Mouse (Mus musculus) hindbrain, embryonic 14.5 days (tissue): Measurements from ENCODE around the gene Dhdh. TPM values are rescaled to one million over a fixed set of nuclear protein-coding genes. Genes with fewer than 3 reads are reported as not detected.
"Not testable (repeated sequence)": the region's sequence is repeated elsewhere in the genome, so short reads cannot be mapped to it uniquely, and the experiment has no call there.

Experiments
- ATAC-seq: fragments of 200-750 bp; cut with Nextera tagmentation; 2 replicates; pipeline ENCODE4 v1.8.0; 2017; ENCODE audit warnings: moderate number of reproducible peaks, mild to moderate bottlenecking, moderate TSS enrichment, moderate library complexity; ENCODE audit not compliant: low FRiP score
- DNase-seq: peaks from one replicate; pipeline ENCODE4 v3.0.0-alpha.2; 2015; ENCODE audit warnings: low spot score
- H3K27ac ChIP-seq: fragments of 300-500 bp; sonication (generic); 2 replicates; pipeline ENCODE4 v1.5.1; 2014; ENCODE audit warnings: mild to moderate bottlenecking, moderate library complexity
- H3K27me3 ChIP-seq: fragments of 300-500 bp; sonication (generic); 2 replicates; pipeline ENCODE4 v1.6.1; 2014; ENCODE audit warnings: mild to moderate bottlenecking, low read length, mixed read lengths; ENCODE audit not compliant: control insufficient read depth, insufficient read depth
- H3K36me3 ChIP-seq: fragments of 300-500 bp; sonication (generic); replicated peaks from 2 replicates; pipeline ENCODE4 v1.6.1; 2014; ENCODE audit not compliant: control insufficient read depth, insufficient read depth
- H3K4me1 ChIP-seq: fragments of 300-500 bp; sonication (generic); replicated peaks from 2 replicates; pipeline ENCODE4 v1.6.1; 2014; ENCODE audit warnings: antibody characterized with exemption, low read length, mixed read lengths; ENCODE audit not compliant: control insufficient read depth, insufficient read depth
- H3K4me2 ChIP-seq: fragments of 300-500 bp; sonication (generic); replicated peaks from 2 replicates; pipeline ENCODE4 v1.6.1; 2014; ENCODE audit warnings: mild to moderate bottlenecking, moderate library complexity
- H3K4me3 ChIP-seq: fragments of 300-500 bp; sonication (generic); replicated peaks from 2 replicates; pipeline ENCODE4 v1.5.1; 2014; ENCODE audit warnings: mild to moderate bottlenecking, low read length
- H3K9ac ChIP-seq: fragments of 300-500 bp; sonication (generic); 2 replicates; pipeline ENCODE4 v1.6.1; 2014
- H3K9me3 ChIP-seq: fragments of 300-500 bp; sonication (generic); 2 replicates; pipeline ENCODE4 v1.6.1; 2016; ENCODE audit warnings: low read length; ENCODE audit not compliant: control insufficient read depth
- WGBS: fragments of 180-500 bp; shearing (Covaris S2); extraction: QIAGEN DNeasy Blood & Tissue Kit; methylation state at CpG from one replicate; pipeline ENCODE4 v1.1.7; 2014; 5-methylcytosine and 5-hydroxymethylcytosine counted together
- polyA plus RNA-seq: library from polyadenylated mRNA; unstranded; fragments of >200 nt; fragmentation: Nextera tagmentation; extraction: Ambion mirVana; gene quantifications from 2 replicates; pipeline ENCODE4 v1.2.1, GENCODE M21; 2014

Gene Dhdh
- polyA plus RNA-seq, 1 experiment from 2014 or later: 3.6 TPM

DNA sequence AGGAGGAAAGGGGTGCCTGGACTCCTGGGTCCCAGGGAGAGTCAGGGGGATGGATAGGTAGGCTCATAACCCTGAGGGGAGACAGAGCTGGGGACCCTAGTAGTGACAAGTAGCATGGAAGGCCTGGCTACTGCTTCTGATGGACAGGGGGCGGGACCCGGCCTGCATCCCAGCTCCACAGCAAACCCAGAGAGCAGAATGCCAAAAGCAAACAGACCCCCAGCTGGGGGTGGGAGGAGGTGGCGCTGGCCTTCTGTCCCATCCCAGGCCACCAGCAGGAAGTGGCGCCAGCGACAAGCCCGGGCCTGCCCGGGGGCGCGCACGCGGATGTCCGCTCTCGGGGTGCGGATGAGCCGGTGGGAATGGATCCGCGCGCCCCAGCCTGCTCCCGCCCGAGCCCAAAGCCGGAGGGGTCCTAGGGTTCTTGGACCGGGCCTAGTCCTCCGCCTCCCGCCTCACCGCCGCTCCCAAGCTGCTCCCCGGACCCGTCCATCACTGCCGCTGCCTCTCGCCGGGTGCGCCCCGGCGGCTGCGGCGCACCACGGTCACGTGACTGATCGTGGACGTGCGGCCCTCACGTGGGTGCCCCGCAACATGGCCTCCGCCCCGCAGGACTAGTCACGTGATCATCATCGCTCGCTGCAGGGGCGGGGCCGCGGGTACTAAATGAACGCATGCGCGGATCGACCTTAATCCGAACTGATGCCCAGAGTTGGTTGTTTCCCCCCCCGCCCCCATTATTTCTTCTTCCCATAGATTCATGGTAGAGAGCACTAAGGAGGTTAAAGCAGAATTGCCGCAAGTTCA is 22.1 kb downstream of the Dhdh start, which contains the start of gene Bax:
Gene Bax (minus strand): TSS at position 616 of the 807 bp plus-strand sequence.
- Histone ChIP-seq H3K36me3 (peaks cover 42% of the 10 kb centered on the region), H3K9me3 (no peaks in the 10 kb centered on the region), H3K27ac (peak within 1 kb of the TSS; percentile 72; the same call in 1 of the 2 replicates), H3K27me3 (no peaks in the 10 kb centered on the region), H3K9ac (peak within 1 kb of the TSS; percentile 88), H3K4me2 (peak within 1 kb of the TSS; percentile 95), H3K4me3 (peak within 1 kb of the TSS; percentile 86), H3K4me1 (peaks cover 15% of the 10 kb centered on the region)
- under 1% methylated on average over 56 of the region's 58 CpGs for WGBS
- DNase-seq (peak; percentile 98), ATAC-seq (peak; percentile 80)

DNA sequence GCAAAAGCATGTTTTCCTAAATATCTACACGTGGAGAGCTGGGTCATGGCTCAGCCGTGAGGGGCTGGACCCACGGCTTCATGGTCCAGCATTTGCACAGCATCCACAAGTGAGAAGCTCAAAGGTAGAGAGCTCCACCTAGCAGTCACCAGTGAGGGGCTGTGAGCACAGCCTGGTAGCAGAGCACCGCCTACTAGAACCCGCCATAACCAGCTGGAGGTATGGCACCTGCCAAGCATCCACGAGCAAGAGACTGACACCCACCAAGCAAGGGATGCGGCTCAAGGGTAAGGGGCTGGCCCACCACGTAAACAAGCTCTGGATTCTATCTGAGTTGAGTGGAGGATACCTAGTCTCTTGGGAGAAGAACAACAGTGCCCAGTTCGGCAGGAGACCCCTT is 23.1 kb downstream of the Dhdh start:
- H3K9ac ChIP-seq: peak overlapping the region; percentile 88
- H3K27ac ChIP-seq: no peak overlapping the region
- H3K27me3 ChIP-seq: no peaks in the 10 kb centered on the region
- peak overlapping the region; percentile 86 for H3K4me3 ChIP-seq
- H3K4me1 ChIP-seq: peaks cover 22% of the 10 kb centered on the region
- WGBS: 81% methylated on average over 9 of the region's 9 CpGs
- peaks cover 43% of the 10 kb centered on the region for H3K36me3 ChIP-seq
- no peaks in the 10 kb centered on the region for H3K9me3 ChIP-seq
- DNase-seq: no peak
- no peak for ATAC-seq
- peak overlapping the region; percentile 95 for H3K4me2 ChIP-seq

DNA sequence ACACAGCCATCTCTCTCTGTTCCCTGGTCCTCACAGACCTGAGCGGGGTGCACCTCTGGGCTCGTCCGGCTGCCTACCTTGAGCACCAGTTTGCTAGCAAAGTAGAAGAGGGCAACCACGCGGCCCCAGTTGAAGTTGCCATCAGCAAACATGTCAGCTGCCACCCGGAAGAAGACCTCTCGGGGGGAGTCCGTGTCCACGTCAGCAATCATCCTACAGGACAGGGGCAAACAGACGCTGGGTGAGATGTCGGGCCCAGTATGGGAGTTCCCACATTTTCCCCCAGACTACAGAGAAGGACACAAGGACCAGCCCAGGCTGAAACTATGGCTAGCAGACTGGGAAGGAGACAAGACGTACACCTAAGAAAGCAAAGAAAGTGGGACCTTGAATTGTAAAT is 23.5 kb downstream of the Dhdh start:
- Histone ChIP-seq H3K4me1 (peaks cover 27% of the 10 kb centered on the region), H3K36me3 (peaks cover 43% of the 10 kb centered on the region), H3K9ac (peak overlapping the region; percentile 88; the same call in 1 of the 2 replicates), H3K27ac (no peak overlapping the region), H3K9me3 (no peaks in the 10 kb centered on the region), H3K27me3 (no peaks in the 10 kb centered on the region), H3K4me3 (peak overlapping the region; percentile 86; the same call in 1 of the 2 replicates), H3K4me2 (peak overlapping the region; percentile 95)
- DNase-seq: no peak
- no peak for ATAC-seq
- 96% methylated on average over 12 of the region's 12 CpGs for WGBS

DNA sequence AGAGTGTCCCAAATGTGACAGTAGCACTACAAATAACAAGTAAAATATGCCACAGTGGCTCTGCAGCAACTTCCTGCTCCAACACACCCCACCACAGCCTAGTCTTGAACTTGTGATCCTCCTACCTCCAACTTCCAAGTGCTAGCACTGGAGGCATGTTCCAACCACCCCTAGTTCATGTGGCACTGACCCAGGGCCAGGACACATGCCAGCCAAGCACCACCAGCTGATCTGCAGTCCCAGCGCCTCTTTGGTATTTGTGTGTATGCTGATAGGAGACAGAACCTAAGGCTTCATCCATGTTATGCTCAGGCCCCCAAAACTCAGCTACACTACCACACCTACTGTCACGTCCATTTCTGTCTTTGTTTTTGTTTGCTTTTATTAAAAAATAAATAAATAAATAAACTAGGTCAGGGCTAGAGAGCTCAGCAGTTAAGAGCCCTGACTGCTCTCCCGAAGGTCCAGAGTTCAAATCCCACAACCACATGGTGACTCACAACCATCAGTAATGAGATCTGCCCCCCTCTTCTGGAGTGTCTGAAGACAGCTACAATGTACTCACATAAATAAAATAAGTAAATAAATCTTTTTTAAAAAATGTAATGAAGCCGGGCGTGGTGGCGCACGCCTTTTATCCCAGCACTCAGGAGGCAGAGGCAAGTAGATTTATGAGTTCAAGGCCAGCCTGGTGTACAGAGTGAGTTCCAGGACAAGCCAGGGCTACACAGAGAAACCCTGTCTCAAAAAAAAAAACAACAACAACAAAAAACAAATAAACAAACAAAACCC is 24.4 kb downstream of the Dhdh start:
- no peaks in the 10 kb centered on the region for H3K27me3 ChIP-seq
- 95% methylated on average over 7 of the region's 7 CpGs for WGBS
- peaks cover 27% of the 10 kb centered on the region for H3K4me1 ChIP-seq

DNA sequence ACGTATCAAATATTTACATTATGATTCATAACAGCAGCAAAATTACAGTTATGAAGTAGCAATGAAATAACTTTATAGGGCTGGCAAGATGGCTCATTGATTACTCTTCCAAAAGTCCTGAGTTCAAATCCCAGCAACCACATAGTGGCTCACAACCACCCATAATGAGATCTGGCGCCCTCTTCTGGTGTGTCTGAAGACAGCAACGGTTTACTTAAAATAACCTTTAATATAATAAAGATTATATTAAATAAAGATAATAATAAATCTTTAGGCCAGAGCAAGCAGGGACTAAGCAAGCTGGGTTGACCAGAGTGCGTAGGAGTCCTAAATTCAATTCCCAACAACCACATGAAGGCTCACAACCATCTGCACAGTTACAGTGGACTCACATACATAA is 25.7 kb downstream of the Dhdh start:
- H3K27ac ChIP-seq, ATAC-seq, H3K9ac ChIP-seq, DNase-seq, H3K27me3 ChIP-seq, H3K4me2 ChIP-seq, H3K9me3 ChIP-seq, H3K4me3 ChIP-seq: not testable (repeated sequence)
- 81% methylated on average over 4 of the region's 4 CpGs for WGBS
- Histone ChIP-seq H3K4me1 (peaks cover 33% of the 10 kb centered on the region), H3K36me3 (peaks cover 51% of the 10 kb centered on the region)

More for the DNA sequence above, 24.4 kb downstream of the Dhdh start:
- Histone ChIP-seq H3K9ac (no peak overlapping the region), H3K4me2 (no peak overlapping the region), H3K4me3 (no peak overlapping the region), H3K9me3 (no peaks in the 10 kb centered on the region), H3K36me3 (peaks cover 43% of the 10 kb centered on the region), H3K27ac (no peak overlapping the region)
- DNase-seq: no peak
- ATAC-seq: no peak

DNA sequence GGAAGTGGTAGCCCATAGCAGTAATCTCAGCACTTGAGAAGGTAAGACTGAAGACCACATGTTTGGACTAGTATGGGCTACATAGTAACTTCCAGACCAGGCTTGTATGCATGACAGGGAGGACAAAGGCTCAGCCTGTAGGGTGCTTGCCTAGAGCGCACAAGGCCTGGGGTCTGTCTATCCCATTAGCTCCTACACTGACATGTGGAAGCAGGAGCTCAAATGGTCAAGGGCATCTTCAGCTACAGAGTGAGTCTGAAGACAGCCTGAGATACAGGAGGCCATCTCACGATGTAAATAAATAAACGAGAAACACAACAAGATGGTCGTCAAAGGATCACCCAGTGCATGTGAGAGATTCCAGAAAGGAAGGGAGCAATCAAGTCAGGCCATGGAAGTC is 26.3 kb downstream of the Dhdh start:
- no peak overlapping the region for H3K9ac ChIP-seq
- H3K9me3 ChIP-seq: no peaks in the 10 kb centered on the region
- no peak overlapping the region for H3K4me2 ChIP-seq
- H3K4me3 ChIP-seq: no peak overlapping the region
- ATAC-seq (no peak), DNase-seq (no peak)
- H3K27ac ChIP-seq: no peak overlapping the region
- peaks cover 38% of the 10 kb centered on the region for H3K4me1 ChIP-seq
- H3K27me3 ChIP-seq: no peaks in the 10 kb centered on the region
- peaks cover 56% of the 10 kb centered on the region for H3K36me3 ChIP-seq
- WGBS: 91% methylated on average over 4 of the region's 4 CpGs

DNA sequence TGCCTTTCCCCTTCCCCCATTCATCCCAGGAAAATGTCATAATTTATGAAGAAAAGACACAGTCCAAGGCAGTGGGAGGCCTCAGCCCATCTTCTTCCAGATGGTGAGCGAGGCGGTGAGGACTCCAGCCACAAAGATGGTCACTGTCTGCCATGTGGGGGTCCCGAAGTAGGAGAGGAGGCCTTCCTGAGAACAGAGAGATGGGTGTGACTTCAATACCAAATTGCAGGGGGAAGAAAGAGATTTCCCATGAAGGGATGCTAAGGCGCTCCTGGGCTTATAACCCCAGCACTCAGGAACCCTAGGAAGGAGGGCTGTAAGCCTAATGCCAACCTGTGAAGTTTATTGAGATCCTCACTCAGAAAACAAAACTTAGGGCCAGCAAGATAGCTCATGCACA is 26.8 kb downstream of the Dhdh start:
- Histone ChIP-seq H3K36me3 (peaks cover 61% of the 10 kb centered on the region), H3K27ac (no peak overlapping the region), H3K4me1 (peaks cover 40% of the 10 kb centered on the region), H3K27me3 (no peaks in the 10 kb centered on the region), H3K4me3 (no peak overlapping the region), H3K9ac (no peak overlapping the region), H3K9me3 (no peaks in the 10 kb centered on the region), H3K4me2 (no peak overlapping the region)
- 92% methylated on average over 4 of the region's 4 CpGs for WGBS
- ATAC-seq (no peak), DNase-seq (no peak)

- ATAC-seq: no peak
- Histone ChIP-seq H3K4me1 (peaks cover 43% of the 10 kb centered on the region), H3K9ac (0 out of 2 replicates have a peak overlapping the region, but pooled peaks have one; percentile 49), H3K27me3 (no peaks in the 10 kb centered on the region), H3K4me3 (no peak overlapping the region), H3K9me3 (no peaks in the 10 kb centered on the region), H3K4me2 (no peak overlapping the region), H3K27ac (peak overlapping the region; percentile 87), H3K36me3 (peaks cover 66% of the 10 kb centered on the region)
- no peak for DNase-seq
- WGBS: 45% methylated on average over 5 of the region's 5 CpGs
Observed at GRCm38 (mm10) chr7:45461326-45461725, 27.3 kb downstream of the Dhdh start.

DNA sequence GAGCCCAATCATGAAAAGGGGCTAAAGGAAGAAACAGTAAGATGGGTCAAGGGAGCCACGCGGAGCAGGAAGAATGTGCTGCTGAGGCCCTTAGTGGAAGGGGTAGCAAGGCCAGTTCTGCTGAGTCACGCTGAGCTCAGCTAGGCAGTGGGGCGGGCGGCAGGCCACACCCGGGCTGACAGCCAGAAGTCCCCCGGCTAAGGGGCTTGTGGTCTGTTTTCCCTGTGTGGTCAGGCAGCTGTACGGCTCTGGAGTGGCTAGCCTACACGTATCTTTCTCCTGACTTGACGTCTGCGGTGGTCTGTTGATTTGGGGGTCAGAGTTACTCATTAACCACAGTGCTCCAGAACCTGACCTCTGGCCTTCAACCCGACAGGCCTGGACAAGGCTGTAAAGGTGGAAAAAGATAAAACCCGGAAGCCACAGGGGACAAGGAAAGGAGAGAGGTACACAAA is 27.7 kb downstream of the Dhdh start:
- H3K36me3 ChIP-seq: peaks cover 69% of the 10 kb centered on the region
- H3K4me1 ChIP-seq: peaks cover 41% of the 10 kb centered on the region
- H3K27ac ChIP-seq: peak overlapping the region; percentile 87
- peak overlapping the region; percentile 47 for H3K4me2 ChIP-seq
- DNase-seq: peak; percentile 63
- 0 out of 2 replicates have a peak overlapping the region, but pooled peaks have one; percentile 49 for H3K9ac ChIP-seq
- 0 out of 2 replicates have a peak overlapping the region, but pooled peaks have one; percentile 78 for H3K4me3 ChIP-seq
- WGBS: 30% methylated on average over 13 of the region's 13 CpGs
- ATAC-seq: no peak
- no peaks in the 10 kb centered on the region for H3K27me3 ChIP-seq
- no peaks in the 10 kb centered on the region for H3K9me3 ChIP-seq
